Mouse (Mus musculus) regulatory T cell (primary cell): ENCODE data around the gene Mdh1.
"Not testable (repeated sequence)": the region's sequence is repeated elsewhere in the genome, so short reads cannot be mapped to it uniquely, and the experiment has no call there.

Experiments used
- in situ Hi-C: fragments of 300-600 bp; cut with MboI, MseI; formaldehyde crosslinking; loops from one replicate; pipeline ENCODE4 v1.15.1; 2025; ENCODE audit warnings: high pct_unique_total_duplicates

The Mdh1 gene

DNA sequence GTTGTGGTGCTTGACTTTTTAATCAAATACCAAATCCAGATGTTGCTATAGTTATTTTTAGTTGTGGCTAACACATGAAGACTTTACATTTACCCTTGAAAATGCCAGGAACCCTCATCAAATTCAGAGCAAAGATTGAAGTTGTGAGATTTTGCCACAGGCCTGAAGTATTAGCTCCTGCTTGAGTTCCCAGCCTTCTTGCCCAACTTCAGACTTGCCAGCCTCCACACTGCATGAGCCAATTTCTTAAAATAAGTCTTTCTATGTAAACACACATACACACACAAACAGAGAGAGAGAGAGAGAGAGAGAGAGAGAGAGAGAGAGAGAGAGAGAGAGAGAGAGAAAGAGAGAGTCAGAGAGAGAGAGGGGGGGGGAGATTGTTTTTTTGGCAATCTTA, 26.2 kb downstream of the Mdh1 start:
- in situ Hi-C loops: no loop called here

- in situ Hi-C loops: no loop called here
Observed at GRCm38 (mm10) chr11:21545021-21545420, 27.1 kb downstream of the Mdh1 start.

DNA sequence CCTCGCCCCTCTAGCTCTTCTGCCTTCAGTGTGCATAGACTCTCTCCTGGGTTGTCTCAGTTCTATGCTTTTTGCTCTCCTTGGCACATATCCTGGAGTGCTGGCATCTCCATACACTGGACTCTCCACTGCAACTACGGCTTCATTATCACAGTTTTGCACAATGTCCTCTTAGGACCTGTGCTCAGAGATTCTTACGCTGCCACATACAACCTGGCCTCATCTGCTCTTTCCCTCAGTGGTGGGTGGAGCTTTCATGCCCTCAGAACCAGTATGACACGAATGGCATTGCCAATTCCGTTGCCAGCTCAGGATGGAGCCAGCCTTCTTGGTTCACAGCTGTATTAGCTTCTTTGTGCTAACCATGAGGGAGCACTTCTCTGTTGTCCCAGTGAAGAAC, 29.4 kb downstream of the Mdh1 start:
- in situ Hi-C loops: no loop called here

DNA sequence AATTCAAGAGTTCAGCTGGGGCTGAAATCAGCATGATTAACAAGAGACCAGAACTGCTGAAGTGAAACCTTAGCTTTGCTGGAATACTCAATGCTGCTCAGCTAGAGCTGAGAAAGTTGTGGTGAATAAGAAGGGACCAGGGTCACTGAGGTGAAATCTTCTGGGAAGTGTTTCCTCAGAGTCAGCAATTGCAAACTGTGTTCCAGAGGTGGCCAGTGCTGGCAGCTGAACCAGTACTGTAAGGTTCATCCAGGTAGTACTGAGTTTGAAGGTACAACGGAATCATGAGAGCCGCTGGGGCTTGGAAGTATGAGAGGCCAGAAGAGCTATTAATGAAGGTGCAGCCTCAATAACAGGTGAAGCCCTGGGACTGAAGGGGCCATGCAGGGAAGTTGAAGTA, 31.5 kb downstream of the Mdh1 start:
- in situ Hi-C loops: no loop called here

DNA sequence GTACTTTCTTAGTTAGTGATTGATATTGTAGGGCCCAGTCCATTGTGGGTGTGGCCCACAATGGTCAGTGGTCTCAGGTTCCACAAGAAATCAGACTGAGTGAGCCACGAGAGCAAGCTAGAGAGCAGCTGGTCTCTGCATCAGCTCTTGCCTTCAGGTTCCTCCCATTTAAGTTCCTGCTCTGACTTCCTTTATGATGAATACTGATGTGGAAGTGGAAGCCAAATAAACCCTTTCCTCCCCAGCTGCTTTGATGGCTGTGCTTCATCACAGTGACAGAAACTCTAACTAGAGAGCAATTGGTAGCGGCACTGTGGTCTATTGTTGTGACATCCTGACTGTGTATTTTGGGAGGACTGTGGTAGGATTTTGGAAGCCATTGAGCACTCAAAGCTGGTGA, 32.1 kb downstream of the Mdh1 start:
- in situ Hi-C loops: no loop called here

DNA sequence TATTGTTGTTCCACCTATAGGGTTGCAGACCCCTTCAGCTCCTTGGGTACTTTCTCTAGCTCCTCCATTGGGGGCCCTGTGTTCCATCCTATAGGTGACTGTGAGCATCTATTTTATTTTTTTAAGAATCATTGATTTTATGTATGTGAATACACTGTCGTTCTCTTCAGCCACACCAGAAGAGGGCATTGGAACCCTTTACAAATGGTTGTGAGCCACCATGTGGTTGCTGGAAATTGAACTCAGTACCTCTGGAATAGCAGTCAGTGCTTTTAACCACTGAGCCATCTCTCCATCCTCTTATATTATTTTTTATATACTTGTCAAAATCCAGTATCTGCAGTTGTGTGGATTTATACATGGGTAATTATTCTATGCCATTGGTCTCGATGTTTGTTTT, 41.3 kb downstream of the Mdh1 start:
- in situ Hi-C loops: not testable (repeated sequence)

- in situ Hi-C loops: no loop called here
Observed at GRCm38 (mm10) chr11:21528676-21529394, 43.3 kb downstream of the Mdh1 start.

GRCm38 (mm10) chr11:21517726-21518125, 54.4 kb downstream of the Mdh1 start:
- in situ Hi-C loops: no loop called here

GRCm38 (mm10) chr11:21516396-21516795, 55.8 kb downstream of the Mdh1 start:
- in situ Hi-C loops: not testable (repeated sequence)

GRCm38 (mm10) chr11:21510577-21510976, 61.6 kb downstream of the Mdh1 start:
- in situ Hi-C loops: not testable (repeated sequence)

- in situ Hi-C loops: not testable (repeated sequence)
Observed at GRCm38 (mm10) chr11:21508713-21509112, 63.5 kb downstream of the Mdh1 start.

DNA sequence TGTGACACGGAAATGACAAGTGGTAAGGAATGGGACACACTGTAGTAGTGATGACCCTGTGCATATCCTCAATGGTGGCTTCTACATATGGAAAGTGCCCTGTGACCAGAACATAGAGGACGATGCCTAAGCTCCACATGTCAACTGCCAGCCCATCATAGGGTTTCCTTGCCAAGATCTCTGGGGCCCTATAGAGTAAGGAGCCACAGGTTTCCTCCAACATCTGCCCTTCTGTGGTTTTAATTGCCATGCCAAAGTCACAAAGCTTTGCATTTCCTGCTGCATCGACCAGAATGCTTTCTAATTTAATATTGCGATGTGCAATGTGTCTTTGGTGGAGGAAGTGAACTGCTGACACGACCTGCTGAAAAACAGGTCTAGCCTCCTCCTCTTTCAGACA, 65.1 kb downstream of the Mdh1 start:
- in situ Hi-C loops: not testable (repeated sequence)
